Mouse (Mus musculus) intestine, embryonic 16.5 days (tissue): ENCODE data around the gene Arglu1. TPM values are rescaled to one million over a fixed set of nuclear protein-coding genes. Genes with fewer than 3 reads are reported as not detected.

ENCODE experiments used
- ATAC-seq: fragments of 200-750 bp; cut with Nextera tagmentation; 2 replicates; pipeline ENCODE4 v1.8.0; 2017; ENCODE audit warnings: moderate TSS enrichment, moderate library complexity
- H3K27ac ChIP-seq: fragments of 300-500 bp; sonication (generic); 2 replicates; pipeline ENCODE4 v1.5.1; 2014; ENCODE audit warnings: mild to moderate bottlenecking, low read length
- H3K27me3 ChIP-seq: fragments of 300-500 bp; sonication (generic); replicated peaks from 2 replicates; pipeline ENCODE4 v1.6.1; 2014; ENCODE audit warnings: low read length, control low read depth, mixed read lengths; ENCODE audit not compliant: control insufficient read depth, insufficient read depth
- H3K36me3 ChIP-seq: fragments of 300-500 bp; sonication (generic); 2 replicates; pipeline ENCODE4 v1.6.1; 2014; ENCODE audit warnings: low read length, control low read depth; ENCODE audit not compliant: control insufficient read depth, insufficient read depth
- H3K4me1 ChIP-seq: fragments of 300-500 bp; sonication (generic); 2 replicates; pipeline ENCODE4 v1.6.1; 2014; ENCODE audit warnings: low read length, control low read depth, mixed read lengths; ENCODE audit not compliant: control insufficient read depth, insufficient read depth
- H3K4me2 ChIP-seq: fragments of 300-500 bp; sonication (generic); 2 replicates; pipeline ENCODE4 v1.6.1; 2014; ENCODE audit warnings: low read depth, low read length, control low read depth
- H3K4me3 ChIP-seq: fragments of 300-500 bp; sonication (generic); 2 replicates; pipeline ENCODE4 v1.5.1; 2014; ENCODE audit warnings: mild to moderate bottlenecking, low read length
- H3K9ac ChIP-seq: fragments of 300-500 bp; sonication (generic); 2 replicates; pipeline ENCODE4 v1.6.1; 2014; ENCODE audit warnings: low read depth, low read length
- H3K9me3 ChIP-seq: fragments of 300-500 bp; sonication (generic); 2 replicates; pipeline ENCODE4 v1.6.1; 2016; ENCODE audit warnings: low read length, control low read depth; ENCODE audit not compliant: control insufficient read depth
- WGBS: fragments of 180-500 bp; shearing (Covaris S2); extraction: QIAGEN DNeasy Blood & Tissue Kit; methylation state at CpG from one replicate; pipeline ENCODE4 v1.1.7; 2014; 5-methylcytosine and 5-hydroxymethylcytosine counted together
- polyA plus RNA-seq: library from polyadenylated mRNA; unstranded; fragments of >200 nt; fragmentation: Nextera tagmentation; extraction: Ambion mirVana; gene quantifications from 2 replicates; pipeline ENCODE4 v1.2.1, GENCODE M21; 2015

Gene Arglu1
- polyA plus RNA-seq, 1 experiment from 2014 or later: 68.9 TPM

- 47% methylated on average over 8 of the region's 8 CpGs for WGBS
- H3K4me3 ChIP-seq: no peak overlapping the region
- no peaks in the 10 kb centered on the region for H3K4me1 ChIP-seq
- no peaks in the 10 kb centered on the region for H3K27me3 ChIP-seq
- peak; percentile 65 for ATAC-seq
- H3K27ac ChIP-seq: no peak overlapping the region
- H3K4me2 ChIP-seq: no peak overlapping the region
- no peaks in the 10 kb centered on the region for H3K36me3 ChIP-seq
- no peak overlapping the region for H3K9ac ChIP-seq
- H3K9me3 ChIP-seq: no peaks in the 10 kb centered on the region
These were observed 50.6 kb downstream of the Arglu1 start for GRCm38 (mm10) chr8:8639569-8640263.

GRCm38 (mm10) chr8:8631394-8631793 is 58.9 kb downstream of the Arglu1 start:
- Histone ChIP-seq H3K27me3 (no peaks in the 10 kb centered on the region), H3K27ac (no peak overlapping the region), H3K9me3 (no peaks in the 10 kb centered on the region), H3K4me2 (no peak overlapping the region), H3K36me3 (no peaks in the 10 kb centered on the region), H3K4me3 (no peak overlapping the region), H3K4me1 (no peaks in the 10 kb centered on the region; the same call in 1 of the 2 replicates), H3K9ac (no peak overlapping the region)
- 79% methylated on average over 7 of the region's 7 CpGs for WGBS
- ATAC-seq: no peak

- H3K9ac ChIP-seq: no peak overlapping the region
- no peak for ATAC-seq
- no peak overlapping the region; the same call in 1 of the 2 replicates for H3K27ac ChIP-seq
- no peak overlapping the region for H3K4me2 ChIP-seq
- peaks cover 15% of the 10 kb centered on the region; the same call in 1 of the 2 replicates for H3K36me3 ChIP-seq
- H3K27me3 ChIP-seq: no peaks in the 10 kb centered on the region
- no peak overlapping the region for H3K4me3 ChIP-seq
- H3K4me1 ChIP-seq: no peaks in the 10 kb centered on the region
- H3K9me3 ChIP-seq: no peaks in the 10 kb centered on the region
- WGBS: 58% methylated on average over 7 of the region's 7 CpGs
These were observed 66.3 kb downstream of the Arglu1 start for GRCm38 (mm10) chr8:8624017-8624416.

GRCm38 (mm10) chr8:8623486-8623885 is 66.8 kb downstream of the Arglu1 start:
- Histone ChIP-seq H3K36me3 (peaks cover 15% of the 10 kb centered on the region; the same call in 1 of the 2 replicates), H3K9ac (no peak overlapping the region), H3K4me3 (no peak overlapping the region), H3K4me2 (no peak overlapping the region), H3K27ac (no peak overlapping the region), H3K9me3 (no peaks in the 10 kb centered on the region), H3K4me1 (no peaks in the 10 kb centered on the region), H3K27me3 (no peaks in the 10 kb centered on the region)
- 54% methylated on average over 8 of the region's 8 CpGs for WGBS
- peak; percentile 26; the same call in 1 of the 2 replicates for ATAC-seq

- Histone ChIP-seq H3K27ac (no peak overlapping the region), H3K9ac (no peak overlapping the region), H3K36me3 (peaks cover 15% of the 10 kb centered on the region; the same call in 1 of the 2 replicates), H3K9me3 (no peaks in the 10 kb centered on the region), H3K4me2 (no peak overlapping the region), H3K27me3 (no peaks in the 10 kb centered on the region), H3K4me3 (no peak overlapping the region), H3K4me1 (no peaks in the 10 kb centered on the region)
- 85% methylated on average over 3 of the region's 3 CpGs for WGBS
- no peak for ATAC-seq
These were observed 67.8 kb downstream of the Arglu1 start for GRCm38 (mm10) chr8:8622476-8622875.

- no peak for ATAC-seq
- WGBS: 89% methylated on average over 12 of the region's 12 CpGs
These were observed 68.3 kb downstream of the Arglu1 start for GRCm38 (mm10) chr8:8622031-8622430.

GRCm38 (mm10) chr8:8621236-8621917 is 68.9 kb downstream of the Arglu1 start:
- ATAC-seq: no peak
- 77% methylated on average over 16 of the region's 16 CpGs for WGBS

More at GRCm38 (mm10) chr8:8622031-8622430, 68.3 kb downstream of the Arglu1 start:
- no peak overlapping the region for H3K9ac ChIP-seq
- H3K27me3 ChIP-seq: no peaks in the 10 kb centered on the region
- H3K4me1 ChIP-seq: no peaks in the 10 kb centered on the region
- H3K36me3 ChIP-seq: peaks cover 15% of the 10 kb centered on the region; the same call in 1 of the 2 replicates
- no peak overlapping the region for H3K4me2 ChIP-seq
- no peaks in the 10 kb centered on the region for H3K9me3 ChIP-seq
- H3K4me3 ChIP-seq: no peak overlapping the region
- H3K27ac ChIP-seq: no peak overlapping the region

GRCm38 (mm10) chr8:8620536-8620935 is 69.8 kb downstream of the Arglu1 start:
- Histone ChIP-seq H3K36me3 (peaks cover 11% of the 10 kb centered on the region; the same call in 1 of the 2 replicates), H3K27me3 (no peaks in the 10 kb centered on the region), H3K4me3 (no peak overlapping the region), H3K4me2 (no peak overlapping the region), H3K9me3 (no peaks in the 10 kb centered on the region), H3K9ac (no peak overlapping the region), H3K27ac (no peak overlapping the region), H3K4me1 (no peaks in the 10 kb centered on the region)
- no peak for ATAC-seq
- 90% methylated on average over 21 of the region's 21 CpGs for WGBS

More at GRCm38 (mm10) chr8:8621236-8621917, 68.9 kb downstream of the Arglu1 start:
- peaks cover 15% of the 10 kb centered on the region; the same call in 1 of the 2 replicates for H3K36me3 ChIP-seq
- H3K9me3 ChIP-seq: no peaks in the 10 kb centered on the region
- H3K4me3 ChIP-seq: no peak overlapping the region
- H3K4me2 ChIP-seq: no peak overlapping the region
- no peak overlapping the region for H3K27ac ChIP-seq
- H3K4me1 ChIP-seq: no peaks in the 10 kb centered on the region
- H3K9ac ChIP-seq: no peak overlapping the region
- H3K27me3 ChIP-seq: no peaks in the 10 kb centered on the region
